Mouse (Mus musculus) natural killer cell, adult 2 months (primary cell): ENCODE data around the gene Lrrc74a.
A peak's percentile ranks its signal among the peaks of the same experiment; 100 is the strongest.

Source experiments
- DNase-seq, 2 experiments: peaks; one replicate each; pipeline ENCODE4 v3.0.0; 2022; ENCODE audit warnings: low spot score in 2 of 2

Lrrc74a gene

GRCm38 (mm10) chr12:86786149-86787019 is 52.2 kb downstream of the Lrrc74a start:
- DNase-seq, result no peak

GRCm38 (mm10) chr12:86787020-86787553 is 52.9 kb downstream of the Lrrc74a start:
- peak in 1 of 2 experiments; percentile 10 for DNase-seq

GRCm38 (mm10) chr12:86790100-86790848 is 56.1 kb downstream of the Lrrc74a start:
- DNase-seq, result no peak

- DNase-seq, result no peak
Measured at GRCm38 (mm10) chr12:86790849-86791127, 56.6 kb downstream of the Lrrc74a start.

GRCm38 (mm10) chr12:86791987-86792386 is 57.8 kb downstream of the Lrrc74a start:
- no peak for DNase-seq

GRCm38 (mm10) chr12:86793830-86794229 is 59.7 kb downstream of the Lrrc74a start:
- DNase-seq, result no peak

GRCm38 (mm10) chr12:86794331-86794730 is 60.2 kb downstream of the Lrrc74a start:
- no peak for DNase-seq

GRCm38 (mm10) chr12:86795076-86795837 is 61.1 kb downstream of the Lrrc74a start:
- DNase-seq, result peak; percentile 57 to 59

- peak; percentile 83 to 87 for DNase-seq
Measured at GRCm38 (mm10) chr12:86795838-86796232, 61.7 kb downstream of the Lrrc74a start.

GRCm38 (mm10) chr12:86796351-86796750 is 62.2 kb downstream of the Lrrc74a start:
- no peak for DNase-seq

GRCm38 (mm10) chr12:86797771-86798170 is 63.6 kb downstream of the Lrrc74a start:
- no peak for DNase-seq

- DNase-seq, result peak; percentile 69 to 78
Measured at GRCm38 (mm10) chr12:86798773-86799540, 64.8 kb downstream of the Lrrc74a start.

GRCm38 (mm10) chr12:86799786-86800185 is 65.6 kb downstream of the Lrrc74a start:
- DNase-seq, result no peak

GRCm38 (mm10) chr12:86800336-86800735 is 66.2 kb downstream of the Lrrc74a start:
- no peak for DNase-seq

GRCm38 (mm10) chr12:86800765-86801147 is 66.6 kb downstream of the Lrrc74a start:
- DNase-seq, result peak in 1 of 2 experiments; percentile 41

- peak in 1 of 2 experiments; percentile 47 for DNase-seq
Measured at GRCm38 (mm10) chr12:86801148-86802004, 67.2 kb downstream of the Lrrc74a start.

- peak in 1 of 2 experiments; percentile 27 for DNase-seq
Measured at GRCm38 (mm10) chr12:86802005-86802671, 68.0 kb downstream of the Lrrc74a start.

- no peak for DNase-seq
Measured at GRCm38 (mm10) chr12:86802899-86803298, 68.7 kb downstream of the Lrrc74a start.

GRCm38 (mm10) chr12:86803651-86804307 is 69.6 kb downstream of the Lrrc74a start:
- no peak for DNase-seq
